Mouse (Mus musculus) layer of hippocampus, postnatal 36 days (tissue): Measurements from ENCODE around the gene Ip6k1. TPM values are rescaled to one million over a fixed set of nuclear protein-coding genes. Genes with fewer than 3 reads are reported as not detected.

Experiments
- DNase-seq, 2 experiments: peaks; one replicate each; pipeline ENCODE4 v3.0.0; 2022
- total RNA-seq, 2 experiments: library from RNA; stranded (reverse); gene quantifications; 2 replicates each; pipeline ENCODE4 v1.2.3; 2021

The Ip6k1 gene
- total RNA-seq, 2 experiments from 2014 or later: 223 to 238 TPM

DNA sequence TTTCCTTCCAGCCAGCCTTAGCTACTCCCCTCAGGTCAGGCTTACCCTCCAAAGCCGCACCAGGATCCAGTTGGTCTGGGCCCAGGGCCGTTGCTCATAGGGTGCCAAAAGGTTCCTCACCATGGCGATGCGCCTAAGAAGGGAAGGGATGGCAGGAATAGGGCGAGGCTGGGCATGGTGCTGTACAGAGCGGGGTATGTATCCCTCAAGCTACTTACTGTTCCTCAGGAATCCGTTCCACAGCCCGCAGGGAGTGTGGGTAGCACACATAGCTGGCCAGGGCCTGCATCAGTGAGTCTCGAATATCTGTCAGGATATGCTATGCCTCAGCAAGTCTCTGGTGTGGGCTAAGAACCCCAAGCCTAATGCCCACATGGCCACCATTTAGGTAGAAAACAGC lies 56.0 kb downstream of the Ip6k1 start:
- DNase-seq: no peak

DNA sequence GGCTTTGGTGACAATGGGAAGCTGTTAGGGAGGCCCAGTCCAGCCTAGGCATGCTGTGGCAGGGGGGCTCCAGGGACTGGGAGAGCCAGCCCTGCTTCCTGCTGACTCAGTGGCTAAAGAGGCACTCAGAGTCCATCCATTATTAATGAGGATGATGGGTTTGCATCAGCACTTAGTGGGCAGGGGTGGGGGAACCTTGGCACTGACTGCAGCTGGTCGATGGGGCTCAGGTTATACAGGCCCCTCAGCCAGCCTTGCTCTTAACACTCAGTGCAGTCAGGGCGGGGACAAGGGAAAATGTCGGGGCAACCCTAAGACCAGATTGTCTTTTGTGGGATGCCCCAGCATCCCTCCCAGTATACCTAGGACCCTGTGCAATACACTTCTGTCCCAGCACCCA lies 59.8 kb downstream of the Ip6k1 start:
- DNase-seq: no peak

DNA sequence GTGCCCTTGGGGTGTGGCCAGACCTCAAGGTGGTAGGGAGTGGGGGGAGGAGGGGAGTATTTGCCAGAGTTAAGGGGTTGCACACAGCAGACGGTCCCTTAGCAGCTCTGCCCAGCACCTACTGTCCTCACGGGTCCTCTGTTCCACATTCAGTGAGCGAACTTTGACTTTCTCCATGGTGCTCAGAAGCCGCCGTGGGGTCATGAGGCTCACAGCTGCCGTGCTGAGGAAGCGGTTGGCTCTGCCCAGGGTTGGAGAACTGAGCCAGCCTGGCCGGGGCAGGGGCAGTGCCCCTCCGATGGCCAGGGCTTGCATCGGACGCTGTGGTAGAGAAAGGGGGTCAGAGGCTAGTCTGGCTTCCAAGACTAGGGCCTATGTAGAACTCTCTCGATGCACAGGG lies 61.1 kb downstream of the Ip6k1 start:
- no peak for DNase-seq

DNA sequence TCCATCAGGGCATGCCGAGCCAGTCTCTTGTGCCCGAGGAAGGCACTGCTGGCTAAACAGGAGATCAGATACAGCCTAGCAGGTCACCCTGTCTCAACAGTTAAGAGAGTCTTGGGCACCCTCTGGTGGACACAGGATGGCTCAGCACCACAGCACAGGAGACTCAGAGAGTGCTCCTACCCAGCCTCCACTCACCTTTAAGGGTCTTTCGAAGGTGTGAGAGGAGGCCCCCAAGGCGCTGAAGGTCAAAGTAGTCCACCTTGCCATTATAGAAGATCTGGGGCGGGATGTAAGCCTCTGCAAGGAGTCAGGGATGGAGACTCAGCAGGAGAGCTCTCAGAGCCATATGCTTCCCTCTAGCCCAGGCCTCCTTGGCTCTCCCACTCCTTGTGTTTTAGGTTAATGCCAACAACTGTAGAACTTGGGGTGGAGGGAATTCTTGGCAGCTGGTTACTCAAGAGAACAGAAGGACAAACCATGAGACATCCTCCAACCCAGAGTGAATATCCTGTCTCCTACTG lies 63.2 kb downstream of the Ip6k1 start:
- DNase-seq: peak; percentile 61 to 63

DNA sequence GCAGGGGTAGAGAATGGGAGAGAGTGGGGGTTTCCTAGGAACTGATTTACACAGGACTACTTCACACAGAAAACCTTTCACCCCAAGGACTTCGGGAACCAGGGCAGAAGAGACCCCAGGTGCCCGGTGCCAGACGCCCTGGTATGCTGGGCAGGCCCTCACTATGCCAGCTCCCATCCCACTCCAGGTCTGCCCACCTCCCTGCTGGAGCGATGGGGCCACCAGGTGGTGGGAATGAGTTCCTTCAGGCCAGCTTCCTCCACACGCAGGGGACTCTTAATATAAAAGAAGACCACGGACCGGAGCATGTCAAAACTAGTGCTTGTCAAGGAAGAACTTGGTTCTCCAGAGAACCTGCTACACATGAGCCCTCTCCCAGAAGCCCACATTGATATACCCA lies 64.9 kb downstream of the Ip6k1 start:
- no peak for DNase-seq

DNA sequence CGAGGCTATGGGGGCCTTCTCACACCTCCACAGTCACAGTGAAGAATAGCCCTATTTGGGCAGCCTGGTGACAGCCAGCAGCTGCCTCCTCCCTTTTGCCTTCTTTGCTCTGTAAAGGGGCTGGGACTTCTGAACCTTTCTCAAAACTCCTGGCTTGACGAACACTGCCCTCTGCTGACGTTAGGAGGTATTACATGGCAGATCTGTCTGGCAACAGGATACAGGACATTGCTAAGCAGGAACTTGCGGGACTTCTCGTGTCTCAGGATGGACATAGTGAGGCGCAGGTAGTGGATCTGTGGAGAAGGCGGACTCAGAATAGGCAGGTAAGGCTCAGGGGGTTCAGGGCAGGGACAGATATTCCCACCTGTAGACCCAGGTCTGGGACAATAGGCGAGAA lies 65.6 kb downstream of the Ip6k1 start:
- peak; percentile 76 to 79 for DNase-seq

DNA sequence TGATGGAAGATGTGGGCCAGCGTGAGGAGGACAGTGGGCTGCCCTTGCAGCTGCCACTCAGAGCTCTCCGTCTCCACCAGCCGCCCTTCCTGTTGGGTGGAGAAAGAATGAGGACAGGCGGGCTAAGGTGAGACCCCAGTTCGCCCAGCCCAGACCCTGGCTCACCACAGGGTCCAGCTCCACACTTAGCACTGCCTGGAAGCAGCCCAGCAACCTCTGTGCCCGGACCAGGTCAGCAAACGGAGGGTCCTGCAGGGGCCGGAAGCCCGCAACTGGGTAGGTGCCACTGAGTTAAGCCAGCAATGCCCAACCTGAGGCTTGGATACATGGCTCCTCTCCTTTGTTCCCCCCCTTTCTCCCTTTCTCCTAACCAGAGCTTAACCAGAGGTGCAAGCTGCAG lies 66.7 kb downstream of the Ip6k1 start:
- DNase-seq: no peak

DNA sequence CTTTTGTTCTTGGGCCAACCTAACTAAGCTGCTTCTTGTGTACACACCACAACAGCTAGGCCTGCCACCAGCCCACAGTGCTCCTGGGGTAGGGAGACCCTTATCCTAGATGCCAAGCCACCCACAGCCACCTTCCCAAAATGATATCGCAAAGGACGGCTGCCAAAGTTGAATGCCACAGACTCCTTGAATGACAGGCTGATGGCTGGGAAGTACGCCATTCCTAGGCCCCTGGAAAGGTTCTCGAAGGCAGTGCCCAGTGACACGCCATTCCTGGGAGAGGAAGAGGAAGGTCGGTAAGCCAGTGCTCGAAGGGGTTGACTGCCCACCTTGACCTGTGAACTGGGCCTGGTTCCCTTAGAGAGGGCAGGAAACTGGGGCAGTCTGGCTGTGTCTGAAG lies 67.2 kb downstream of the Ip6k1 start:
- no peak for DNase-seq

DNA sequence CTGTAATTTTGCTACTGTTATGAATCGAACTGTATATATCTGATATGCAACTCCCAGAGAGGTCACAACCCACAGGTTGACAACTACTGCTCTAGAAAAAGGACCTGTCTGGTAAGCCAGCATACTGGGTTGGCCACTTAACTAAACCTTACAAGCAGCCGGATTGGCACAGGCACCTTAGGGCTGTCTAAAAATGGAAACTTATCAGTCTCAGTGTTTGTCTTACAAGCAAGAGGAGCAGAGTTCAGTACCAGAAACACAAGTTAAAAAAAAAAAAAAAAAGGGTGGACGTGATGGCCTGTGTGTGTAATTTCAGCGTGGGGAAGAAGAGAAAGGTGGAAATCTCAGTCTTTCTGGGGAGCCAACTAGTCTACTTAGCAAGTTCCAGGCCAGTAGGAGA lies 69.5 kb downstream of the Ip6k1 start:
- no peak for DNase-seq

DNA sequence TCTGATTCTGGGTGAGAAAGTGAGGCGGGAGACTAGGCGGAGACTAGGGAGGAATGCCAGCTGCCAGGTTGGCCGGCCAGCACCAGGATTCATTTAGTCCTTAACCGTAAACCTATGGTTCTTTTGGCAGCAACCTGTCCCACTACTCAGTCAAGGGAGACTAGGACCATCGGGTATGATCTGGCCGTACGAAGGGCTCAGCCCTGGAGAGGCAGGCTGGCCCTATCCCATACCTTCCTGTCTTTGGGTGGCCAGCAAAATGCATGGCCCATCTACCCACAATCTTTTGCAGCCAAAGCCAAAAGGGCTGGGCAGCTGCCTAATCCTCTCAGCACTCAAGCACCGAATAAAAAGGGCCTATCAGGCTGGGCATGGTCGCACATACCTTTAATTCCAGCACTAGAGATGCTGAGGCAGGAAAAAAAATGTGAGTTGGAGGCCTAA lies 70.2 kb downstream of the Ip6k1 start:
- DNase-seq: no peak

DNA sequence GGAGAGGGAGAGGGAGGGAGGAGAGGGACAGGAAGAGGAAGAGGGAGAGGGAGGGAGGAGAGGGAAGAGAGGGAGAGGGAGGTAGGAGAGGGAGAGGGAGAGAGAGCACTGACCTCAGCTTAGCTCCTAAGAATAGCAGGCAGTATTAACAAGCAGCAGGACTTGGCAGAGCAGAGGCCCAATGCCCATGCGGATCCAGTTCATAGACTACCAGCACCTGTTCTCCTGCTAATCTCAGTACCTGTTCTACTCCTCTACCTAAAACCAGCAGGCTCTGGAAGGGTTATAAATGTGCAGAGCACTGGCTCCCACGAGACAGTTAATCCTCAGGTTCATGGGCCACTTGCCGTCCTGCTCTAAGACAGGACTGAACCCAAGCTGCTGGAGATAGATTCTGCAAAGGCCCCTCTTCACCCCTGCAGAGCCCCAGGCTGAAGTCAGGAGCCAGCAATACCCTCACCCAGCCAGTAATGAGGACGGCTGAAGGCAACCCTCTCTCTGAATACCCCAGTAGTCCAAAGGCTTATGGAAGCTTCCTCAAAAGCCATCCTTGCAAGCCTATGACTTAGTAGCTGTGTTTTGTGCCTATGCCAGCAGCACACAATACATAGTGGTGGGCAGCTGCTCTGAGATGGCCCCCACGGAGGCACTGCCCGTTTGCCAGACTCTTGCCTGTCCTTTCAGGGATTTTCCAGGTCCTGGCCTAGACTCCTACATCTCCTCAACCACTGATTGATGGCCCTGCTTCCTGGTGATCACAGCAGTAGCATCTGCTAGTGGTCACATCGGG lies 71.0 kb downstream of the Ip6k1 start:
- DNase-seq: no peak

DNA sequence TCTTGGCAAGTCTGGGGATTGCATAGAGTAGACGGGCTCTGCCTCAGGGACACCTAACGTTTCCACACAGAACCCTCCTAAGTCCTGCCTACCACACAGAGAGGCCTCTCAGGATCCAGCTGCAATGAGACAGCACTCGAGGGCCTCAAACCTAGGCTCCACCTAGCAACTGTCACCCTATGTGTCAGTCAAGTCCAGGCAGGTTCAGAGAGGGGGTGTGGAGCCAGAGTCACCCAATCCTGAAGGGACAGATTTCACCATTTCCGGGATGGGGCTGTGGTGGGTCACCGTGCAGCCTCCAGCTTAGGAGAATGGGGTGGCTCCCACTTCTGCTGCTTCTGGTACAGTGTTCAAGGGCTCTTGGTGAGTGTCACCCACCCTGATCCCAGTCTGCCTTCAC lies 77.9 kb downstream of the Ip6k1 start, which contains the start of gene Mst1:
Gene Mst1 (plus strand): TSS at position 269 of the 400 bp plus-strand sequence.
- DNase-seq: no peak

DNA sequence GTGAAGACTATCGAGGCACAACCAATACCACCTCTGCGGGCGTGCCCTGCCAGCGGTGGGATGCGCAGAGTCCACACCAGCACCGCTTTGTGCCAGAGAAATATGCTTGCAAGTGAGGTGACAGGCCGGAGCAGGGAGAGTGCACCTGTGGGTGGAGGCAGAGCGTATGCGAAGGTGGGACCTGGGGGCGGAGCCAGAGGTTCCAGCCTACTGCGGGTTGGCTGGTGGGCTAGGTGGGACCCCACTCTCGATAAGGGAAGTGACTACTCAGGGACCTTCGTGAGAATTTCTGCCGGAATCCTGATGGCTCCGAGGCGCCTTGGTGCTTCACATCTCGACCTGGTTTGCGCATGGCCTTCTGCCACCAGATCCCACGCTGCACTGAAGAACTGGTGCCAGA lies 80.2 kb downstream of the Ip6k1 start:
- DNase-seq: no peak

DNA sequence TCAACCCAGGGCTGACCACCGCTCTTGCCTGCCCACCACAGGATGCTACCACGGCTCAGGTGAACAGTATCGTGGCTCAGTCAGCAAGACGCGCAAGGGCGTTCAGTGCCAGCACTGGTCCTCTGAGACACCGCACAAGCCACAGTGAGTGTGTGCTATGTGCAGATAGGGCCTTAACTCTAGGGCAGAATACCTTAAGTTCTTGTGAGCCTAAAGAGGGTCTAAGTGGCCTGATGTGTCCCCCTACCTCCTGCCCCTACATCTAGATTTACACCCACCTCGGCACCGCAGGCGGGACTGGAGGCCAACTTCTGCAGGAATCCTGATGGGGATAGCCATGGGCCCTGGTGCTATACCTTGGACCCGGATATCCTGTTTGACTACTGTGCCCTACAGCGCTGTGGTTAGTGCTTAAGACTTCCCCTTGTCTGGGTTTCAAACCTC lies 80.7 kb downstream of the Ip6k1 start, which contains the start of gene Rnf123:
Gene Rnf123 (minus strand): TSS at position 359 of the 444 bp plus-strand sequence.
- no peak for DNase-seq

DNA sequence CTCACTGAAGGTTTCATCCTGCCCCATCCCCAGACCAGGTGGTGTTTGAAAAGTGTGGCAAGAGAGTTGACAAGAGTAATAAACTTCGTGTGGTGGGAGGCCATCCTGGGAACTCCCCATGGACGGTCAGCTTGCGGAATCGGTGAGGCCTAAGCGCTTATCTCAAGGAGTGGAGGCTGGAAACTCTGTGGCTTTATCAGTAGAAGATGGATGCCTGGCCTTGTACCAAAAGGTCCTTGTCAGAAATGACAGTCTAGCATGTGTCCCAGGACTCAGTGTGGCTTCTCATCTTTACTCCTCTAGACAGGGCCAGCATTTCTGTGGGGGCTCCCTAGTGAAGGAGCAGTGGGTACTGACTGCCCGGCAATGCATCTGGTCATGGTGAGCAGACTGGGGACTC lies 81.3 kb downstream of the Ip6k1 start:
- no peak for DNase-seq

DNA sequence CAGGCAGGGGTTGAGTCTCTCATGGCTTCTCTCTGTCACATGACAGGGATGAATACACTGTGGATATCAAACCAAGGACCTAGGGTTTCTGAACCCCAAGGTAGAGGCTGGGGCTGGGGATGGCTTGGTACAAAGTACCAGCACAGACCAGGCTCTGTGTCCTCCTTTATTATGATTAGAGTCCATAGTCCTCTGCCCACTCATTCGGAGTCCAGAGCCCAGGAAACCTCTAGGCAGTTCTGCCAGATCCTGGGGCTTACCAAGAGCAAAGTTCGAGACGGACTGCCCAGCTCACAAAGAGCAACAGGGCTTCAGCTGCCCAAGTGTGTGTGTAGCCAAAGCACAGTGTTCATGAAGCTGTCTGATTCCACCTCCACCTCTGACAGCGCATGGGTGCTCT lies 83.0 kb downstream of the Ip6k1 start:
- no peak for DNase-seq

DNA sequence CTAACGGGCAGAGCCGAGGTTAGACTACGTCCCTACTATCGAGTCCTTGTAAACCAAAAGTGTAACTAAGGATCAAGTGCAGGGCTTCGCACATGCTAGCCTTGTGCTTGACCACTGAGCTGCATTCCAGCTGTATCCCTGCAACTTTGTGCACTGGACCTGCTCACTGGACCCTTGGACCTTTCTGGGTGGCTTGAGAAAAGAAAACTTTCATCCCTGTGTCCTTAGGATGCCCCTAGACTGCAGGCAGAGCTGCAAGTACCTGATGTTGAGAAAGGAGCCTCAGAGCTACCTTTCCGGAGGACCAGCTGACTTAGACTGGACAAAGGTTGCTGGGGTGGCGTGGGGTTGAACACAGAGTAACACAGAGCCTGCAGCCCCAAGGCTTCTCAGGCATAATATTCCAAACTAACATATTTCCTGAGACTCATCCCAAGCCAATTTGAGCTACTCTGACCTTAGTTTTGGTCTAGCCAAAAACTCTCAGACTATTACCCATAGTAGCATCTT lies 88.4 kb downstream of the Ip6k1 start:
- no peak for DNase-seq

DNA sequence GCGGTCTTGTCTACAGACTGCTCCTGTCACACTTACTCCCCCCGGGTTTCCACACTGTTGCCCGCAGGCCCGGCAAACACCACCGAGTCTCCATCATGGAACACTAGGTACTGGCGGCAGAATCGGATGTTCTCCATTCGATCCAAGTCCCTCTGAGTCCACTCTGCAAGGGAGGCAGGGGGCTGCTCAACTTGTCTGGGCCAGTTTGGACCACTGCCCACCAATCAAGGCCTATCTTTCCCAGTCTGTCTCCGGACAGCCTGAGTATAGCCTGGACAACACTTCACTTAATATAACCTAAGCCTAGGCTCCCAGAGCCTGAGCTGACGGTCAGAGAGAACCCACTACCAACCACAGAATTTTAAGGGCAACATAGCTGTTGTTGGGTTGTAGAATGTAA lies 91.3 kb downstream of the Ip6k1 start:
- DNase-seq: no peak

DNA sequence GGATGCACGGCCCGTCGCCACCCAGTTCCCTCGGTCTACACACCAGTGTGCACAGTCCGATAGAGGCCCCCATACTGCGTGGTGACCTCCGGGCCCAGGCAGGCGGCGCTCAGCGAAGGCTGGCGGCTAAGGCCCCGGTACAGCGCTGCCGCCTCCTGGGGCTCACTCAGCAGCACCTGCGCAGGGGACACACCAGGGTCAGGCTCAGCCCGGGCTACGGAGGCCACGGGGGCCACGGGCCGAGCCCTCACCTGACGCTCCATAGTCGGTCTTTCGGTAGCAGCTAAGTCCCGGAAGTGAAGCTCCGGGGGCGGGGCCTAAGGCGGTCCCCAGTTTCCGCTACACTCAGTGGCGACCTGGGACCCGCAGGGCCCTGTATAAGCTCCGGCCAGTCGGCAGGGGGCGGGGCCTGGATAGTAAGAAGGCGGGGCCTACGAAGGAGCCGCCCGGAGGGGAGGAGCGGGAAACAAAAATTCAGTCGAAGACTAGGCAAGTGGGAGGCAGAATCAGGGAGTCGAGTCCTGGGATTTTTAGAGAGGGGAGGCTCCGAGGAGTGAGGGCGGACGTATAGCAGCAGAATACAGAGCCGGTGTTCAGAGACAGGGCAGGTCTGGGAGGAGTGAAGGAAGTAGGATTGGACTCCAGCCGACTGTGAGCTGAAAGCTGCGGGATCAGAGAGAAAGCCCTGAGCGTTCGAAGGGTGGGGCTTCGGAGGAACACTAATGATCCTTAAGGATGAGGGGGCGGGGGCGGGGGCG lies 92.1 kb downstream of the Ip6k1 start, which contains the start of gene Apeh:
Gene Apeh (minus strand): TSS at position 423 of the 758 bp plus-strand sequence.
- peak; percentile 84 to 86 for DNase-seq

DNA sequence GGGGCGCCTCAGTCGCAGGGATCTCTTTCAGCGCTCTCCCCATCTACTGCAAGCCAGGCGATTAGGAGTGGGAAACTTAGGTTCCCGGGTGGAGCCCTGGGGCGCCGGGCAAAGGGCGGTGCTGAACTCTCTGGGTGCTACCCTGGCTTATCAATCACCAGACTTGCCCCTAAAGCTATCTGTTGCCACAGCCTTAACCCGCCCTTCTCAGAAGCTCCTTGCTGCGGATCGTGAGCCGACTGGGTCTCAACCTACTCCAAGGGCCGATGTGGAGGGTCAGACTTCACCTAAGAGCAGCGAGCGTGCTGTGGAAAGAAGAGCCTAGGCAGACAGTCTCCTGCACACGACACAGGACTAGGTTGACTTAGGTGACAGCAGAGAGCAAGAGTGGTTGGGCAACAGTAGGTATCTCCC lies 92.7 kb downstream of the Ip6k1 start:
- no peak for DNase-seq

DNA sequence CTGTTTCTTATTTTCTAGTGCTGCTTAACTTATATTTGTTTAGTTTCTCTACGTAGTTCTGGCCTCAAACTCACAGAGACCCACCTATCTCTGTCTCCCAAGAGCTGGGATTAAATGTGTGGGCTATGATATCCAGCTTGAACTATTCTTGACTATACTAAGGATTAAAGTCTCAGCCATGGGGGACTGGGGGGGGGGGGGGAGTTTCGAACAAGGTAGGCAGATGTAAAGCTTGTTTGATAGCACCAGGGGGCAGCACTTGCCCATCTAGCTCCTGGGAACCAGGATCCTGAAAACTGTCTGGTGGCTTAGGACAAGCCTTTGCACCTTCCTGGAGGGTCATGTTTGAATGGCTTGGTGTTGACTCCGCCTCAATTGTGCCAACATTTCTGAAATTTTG lies 93.2 kb downstream of the Ip6k1 start:
- no peak for DNase-seq

DNA sequence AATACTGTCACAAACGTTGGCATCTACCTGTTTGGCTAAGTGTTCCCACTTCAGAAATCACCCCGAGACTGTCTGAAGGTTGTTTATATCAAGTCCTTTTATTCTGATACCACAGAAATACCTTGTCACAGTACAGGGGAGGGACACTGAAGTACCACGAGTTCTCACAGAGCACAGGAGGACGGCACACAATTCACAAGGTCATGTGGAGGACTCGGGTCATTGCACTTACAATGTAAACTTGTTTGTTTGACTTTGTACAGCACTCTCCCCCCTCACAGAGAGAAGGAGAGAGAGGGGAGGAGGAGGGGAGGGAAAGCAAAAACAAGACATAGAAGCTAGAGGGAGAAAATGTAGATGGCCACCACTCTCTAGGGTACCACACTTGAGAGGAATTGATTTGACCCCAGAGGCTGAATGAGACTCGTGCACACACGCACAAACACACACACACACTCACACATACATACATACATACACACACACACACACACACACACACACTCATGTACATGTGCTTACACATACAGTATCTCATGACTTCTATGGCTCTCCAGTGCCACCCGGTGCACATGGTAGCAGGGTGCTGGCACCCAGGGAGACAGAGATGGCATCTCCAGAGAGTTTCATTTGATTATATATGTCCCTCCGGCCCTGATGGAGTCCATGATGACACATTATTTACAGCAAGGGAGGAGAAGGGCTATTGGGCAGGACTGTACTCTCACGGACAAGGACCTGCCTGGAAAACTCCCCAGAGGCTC lies 93.8 kb downstream of the Ip6k1 start:
- no peak for DNase-seq
